Mouse (Mus musculus) monocyte, adult 5-6 weeks (primary cell): Measurements from ENCODE around the gene Thsd4. TPM values are rescaled to one million over a fixed set of nuclear protein-coding genes. Genes with fewer than 3 reads are reported as not detected.

ENCODE experiments used
- ATAC-seq: fragments of 153-309, 156-312 bp; replicated peaks from 2 replicates; pipeline ENCODE4 v1.8.0; 2017; ENCODE audit warnings: mild to moderate bottlenecking; ENCODE audit not compliant: low TSS enrichment, insufficient number of reproducible peaks, severe bottlenecking, poor library complexity, low FRiP score
- total RNA-seq: library from RNA; stranded (forward); fragments of 200-1000, 200-491, 200-594 nt; gene quantifications from 3 replicates; pipeline ENCODE4 v1.2.3, GENCODE M21; 2017

Gene Thsd4
- total RNA-seq, 1 experiment from 2014 or later: not detected

GRCm38 (mm10) chr9:60407374-60407773 is 114.5 kb downstream of the Thsd4 start:
- no peak for ATAC-seq

- no peak for ATAC-seq
Measured at GRCm38 (mm10) chr9:60405777-60406176, 116.1 kb downstream of the Thsd4 start.

- no peak for ATAC-seq
Measured at GRCm38 (mm10) chr9:60402681-60403080, 119.2 kb downstream of the Thsd4 start.

GRCm38 (mm10) chr9:60400001-60400400 is 121.8 kb downstream of the Thsd4 start:
- ATAC-seq: no peak

GRCm38 (mm10) chr9:60398073-60398472 is 123.8 kb downstream of the Thsd4 start:
- no peak for ATAC-seq

- ATAC-seq: no peak
Measured at GRCm38 (mm10) chr9:60396096-60396495, 125.8 kb downstream of the Thsd4 start.

GRCm38 (mm10) chr9:60392916-60393315 is 128.9 kb downstream of the Thsd4 start:
- no peak for ATAC-seq

GRCm38 (mm10) chr9:60384751-60385150 is 137.1 kb downstream of the Thsd4 start:
- ATAC-seq: no peak

GRCm38 (mm10) chr9:60382941-60383340 is 138.9 kb downstream of the Thsd4 start:
- no peak for ATAC-seq

GRCm38 (mm10) chr9:60382526-60382925 is 139.3 kb downstream of the Thsd4 start:
- ATAC-seq: no peak

- no peak for ATAC-seq
Measured at GRCm38 (mm10) chr9:60381010-60381409, 140.8 kb downstream of the Thsd4 start.

- ATAC-seq: no peak
Measured at GRCm38 (mm10) chr9:60380550-60380949, 141.3 kb downstream of the Thsd4 start.

- ATAC-seq: no peak
Measured at GRCm38 (mm10) chr9:60378235-60378634, 143.6 kb downstream of the Thsd4 start.

- no peak for ATAC-seq
Measured at GRCm38 (mm10) chr9:60373161-60373737, 148.6 kb downstream of the Thsd4 start.

- ATAC-seq: no peak
Measured at GRCm38 (mm10) chr9:60368516-60368915, 153.3 kb downstream of the Thsd4 start.

GRCm38 (mm10) chr9:60367617-60368305 is 154.1 kb downstream of the Thsd4 start:
- no peak for ATAC-seq

- no peak for ATAC-seq
Measured at GRCm38 (mm10) chr9:60364166-60364781, 157.6 kb downstream of the Thsd4 start.

- no peak for ATAC-seq
Measured at GRCm38 (mm10) chr9:60352351-60352750, 169.5 kb downstream of the Thsd4 start.

GRCm38 (mm10) chr9:60351153-60351552 is 170.7 kb downstream of the Thsd4 start:
- no peak for ATAC-seq

- no peak for ATAC-seq
Measured at GRCm38 (mm10) chr9:60336147-60336546, 185.7 kb downstream of the Thsd4 start.
